Mouse (Mus musculus) right cerebral cortex, adult 18-20 months (tissue): Measurements from ENCODE around the gene Nmur1.

ENCODE experiments used
- DNase-seq: peaks from one replicate; pipeline ENCODE4 v3.0.0; 2022; ENCODE audit warnings: mixed read lengths

Gene Nmur1

GRCm38 (mm10) chr1:86406313-86406712 lies 19.7 kb downstream of the Nmur1 start:
- DNase-seq = no peak

GRCm38 (mm10) chr1:86404834-86405233 lies 21.2 kb downstream of the Nmur1 start:
- DNase-seq = no peak

- DNase-seq = no peak
Measured at GRCm38 (mm10) chr1:86400096-86400754, 25.8 kb downstream of the Nmur1 start.

- no peak for DNase-seq
Measured at GRCm38 (mm10) chr1:86399322-86399721, 26.7 kb downstream of the Nmur1 start.

- no peak for DNase-seq
Measured at GRCm38 (mm10) chr1:86398222-86398621, 27.8 kb downstream of the Nmur1 start.

- no peak for DNase-seq
Measured at GRCm38 (mm10) chr1:86397621-86398020, 28.4 kb downstream of the Nmur1 start.

- DNase-seq = no peak
Measured at GRCm38 (mm10) chr1:86395897-86396296, 30.1 kb downstream of the Nmur1 start.

- no peak for DNase-seq
Measured at GRCm38 (mm10) chr1:86394246-86394645, 31.8 kb downstream of the Nmur1 start.

- DNase-seq = no peak
Measured at GRCm38 (mm10) chr1:86393219-86393618, 32.8 kb downstream of the Nmur1 start.

GRCm38 (mm10) chr1:86391425-86391824 lies 34.6 kb downstream of the Nmur1 start:
- no peak for DNase-seq

- peak; percentile 59 for DNase-seq
Measured at GRCm38 (mm10) chr1:86389230-86389629, 36.8 kb downstream of the Nmur1 start.

GRCm38 (mm10) chr1:86381027-86381426 lies 45.0 kb downstream of the Nmur1 start:
- peak; percentile 48 for DNase-seq

- peak; percentile 21 for DNase-seq
Measured at GRCm38 (mm10) chr1:86379161-86379569, 46.9 kb downstream of the Nmur1 start.

- peak; percentile 20 for DNase-seq
Measured at GRCm38 (mm10) chr1:86378662-86379061, 47.4 kb downstream of the Nmur1 start.

GRCm38 (mm10) chr1:86376354-86376753 lies 49.7 kb downstream of the Nmur1 start:
- no peak for DNase-seq

- peak; percentile 46 for DNase-seq
Measured at GRCm38 (mm10) chr1:86371997-86372396, 54.0 kb downstream of the Nmur1 start.

- no peak for DNase-seq
Measured at GRCm38 (mm10) chr1:86368086-86368485, 57.9 kb downstream of the Nmur1 start.

- no peak for DNase-seq
Measured at GRCm38 (mm10) chr1:86363671-86364070, 62.4 kb downstream of the Nmur1 start.

GRCm38 (mm10) chr1:86361852-86362615 lies 64.0 kb downstream of the Nmur1 start:
- DNase-seq = no peak

GRCm38 (mm10) chr1:86360441-86360840 lies 65.6 kb downstream of the Nmur1 start:
- no peak for DNase-seq

- no peak for DNase-seq
Measured at GRCm38 (mm10) chr1:86359798-86360179, 66.2 kb downstream of the Nmur1 start.

- DNase-seq = peak; percentile 98
Measured at GRCm38 (mm10) chr1:86358906-86359797, 66.9 kb downstream of the Nmur1 start, which contains the start of gene Ncl. Gene Ncl, minus strand, starts transcription at chr1:86359400.

- no peak for DNase-seq
Measured at GRCm38 (mm10) chr1:86358229-86358905, 67.7 kb downstream of the Nmur1 start.
